Mouse (Mus musculus) liver, adult (tissue): ENCODE measurements around the gene Gramd1c.

Source experiments
- GATA4 ChIP-seq: IDR thresholded peaks from 2 replicates; pipeline ENCODE4 v1.6.1; 2014; ENCODE audit warnings: mild to moderate bottlenecking, low read length; ENCODE audit not compliant: insufficient replicate concordance

Gene Gramd1c

GRCm38 (mm10) chr16:44063025-44063894, at the start of gene Gramd1c:
TSS of gene Gramd1c (minus strand) at chr16:44063345.
- peak; percentile 64; the same call in 1 of the 2 replicates for TF ChIP-seq GATA4

- TF ChIP-seq GATA4 = no peak
These were observed 45.9 kb upstream of the Gramd1c start for GRCm38 (mm10) chr16:44109002-44109401.

- TF ChIP-seq GATA4 = no peak
These were observed 42.1 kb upstream of the Gramd1c start for GRCm38 (mm10) chr16:44105211-44105610.

GRCm38 (mm10) chr16:44103806-44104766, 40.9 kb upstream of the Gramd1c start:
- no peak for TF ChIP-seq GATA4

GRCm38 (mm10) chr16:44102925-44103324, 39.8 kb upstream of the Gramd1c start:
- no peak for TF ChIP-seq GATA4

GRCm38 (mm10) chr16:44101181-44101710, 38.1 kb upstream of the Gramd1c start:
- no peak for TF ChIP-seq GATA4

GRCm38 (mm10) chr16:44099377-44099776, 36.2 kb upstream of the Gramd1c start:
- TF ChIP-seq GATA4 = no peak

- TF ChIP-seq GATA4 = no peak
These were observed 24.5 kb upstream of the Gramd1c start for GRCm38 (mm10) chr16:44087650-44088049.

GRCm38 (mm10) chr16:44061341-44061740, 1.8 kb downstream of the Gramd1c start:
- TF ChIP-seq GATA4 = no peak

GRCm38 (mm10) chr16:44060604-44061286, 2.4 kb downstream of the Gramd1c start:
- no peak for TF ChIP-seq GATA4

GRCm38 (mm10) chr16:44058745-44059144, 4.4 kb downstream of the Gramd1c start:
- no peak; the same call in 1 of the 2 replicates for TF ChIP-seq GATA4

GRCm38 (mm10) chr16:44055766-44056165, 7.4 kb downstream of the Gramd1c start:
- TF ChIP-seq GATA4 = no peak

GRCm38 (mm10) chr16:44053265-44053664, 9.9 kb downstream of the Gramd1c start:
- no peak for TF ChIP-seq GATA4

GRCm38 (mm10) chr16:44052390-44052789, 10.8 kb downstream of the Gramd1c start:
- no peak for TF ChIP-seq GATA4

- TF ChIP-seq GATA4 = no peak
These were observed 13.0 kb downstream of the Gramd1c start for GRCm38 (mm10) chr16:44050139-44050538.
